Mouse (Mus musculus): ENCODE results near the gene Sycp2l.

Sycp2l gene

DNA sequence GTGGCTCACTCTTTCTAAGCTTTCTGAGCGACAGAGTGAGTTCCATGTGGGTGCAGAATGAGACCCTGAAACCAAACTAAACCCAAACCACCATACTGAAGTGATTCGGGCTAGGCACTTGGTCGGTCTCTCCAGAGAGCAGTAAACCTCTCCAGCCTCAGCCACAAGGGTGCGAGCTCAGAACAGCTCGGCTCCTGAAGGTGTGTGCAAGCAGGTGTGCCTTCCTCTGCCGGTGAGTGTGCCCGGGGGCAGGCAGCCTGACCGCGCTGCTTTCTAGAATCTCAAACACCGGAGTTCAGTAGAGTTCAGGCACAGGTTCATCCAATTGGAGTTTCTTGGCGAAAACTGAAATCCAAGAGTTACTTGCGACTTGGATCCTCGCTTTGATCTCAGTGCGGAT lies at the start of gene Sycp2l:
Gene Sycp2l (plus strand): TSS at position 368 of the 400 bp plus-strand sequence.
- DNase-seq (ENCODE audit: low spot score in 2 of 2), result no peak

- no peak for DNase-seq (ENCODE audit: low spot score in 2 of 2)
Measured at GRCm38 (mm10) chr13:41067618-41068017, 46.5 kb upstream of the Sycp2l start.

DNA sequence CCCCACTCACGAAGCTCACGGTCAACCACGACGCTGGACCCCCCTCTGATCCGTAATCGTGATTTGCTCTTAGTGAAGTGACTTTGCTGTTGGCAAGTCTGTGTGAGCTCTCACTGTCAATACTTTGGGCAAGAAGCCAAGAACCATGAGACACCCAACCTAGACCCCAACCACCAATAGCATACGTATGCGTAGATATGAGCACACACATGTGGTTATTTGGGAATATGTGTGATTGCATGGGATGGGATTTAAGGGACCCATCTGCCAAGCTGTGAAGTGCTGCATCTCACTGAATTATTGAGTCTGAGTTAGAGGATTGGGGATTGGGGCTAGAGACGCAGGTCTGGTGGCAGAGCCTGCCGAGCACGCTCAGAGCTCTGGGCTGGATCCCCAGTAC lies 42.5 kb upstream of the Sycp2l start:
- DNase-seq (ENCODE audit: low spot score in 2 of 2), result no peak

DNA sequence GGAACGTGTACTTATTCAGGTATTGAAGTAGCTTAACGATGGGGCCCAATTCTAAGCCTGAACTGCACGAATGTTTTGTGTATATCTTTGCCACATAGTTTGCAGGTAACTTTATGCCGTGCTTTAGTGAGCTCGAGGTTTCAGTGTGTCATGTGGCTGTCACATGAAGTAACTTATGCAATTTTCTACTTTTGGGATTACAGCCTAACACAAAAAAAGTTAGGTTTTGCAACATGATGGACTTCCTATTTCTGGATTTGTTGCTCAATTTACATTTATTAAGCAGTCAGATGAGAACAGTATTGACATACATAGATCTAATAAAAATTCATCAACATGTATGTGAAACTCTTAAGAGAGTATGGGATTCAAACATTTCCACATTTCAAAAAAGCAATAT lies 40.3 kb upstream of the Sycp2l start:
- DNase-seq (ENCODE audit: low spot score in 2 of 2), result no peak

DNA sequence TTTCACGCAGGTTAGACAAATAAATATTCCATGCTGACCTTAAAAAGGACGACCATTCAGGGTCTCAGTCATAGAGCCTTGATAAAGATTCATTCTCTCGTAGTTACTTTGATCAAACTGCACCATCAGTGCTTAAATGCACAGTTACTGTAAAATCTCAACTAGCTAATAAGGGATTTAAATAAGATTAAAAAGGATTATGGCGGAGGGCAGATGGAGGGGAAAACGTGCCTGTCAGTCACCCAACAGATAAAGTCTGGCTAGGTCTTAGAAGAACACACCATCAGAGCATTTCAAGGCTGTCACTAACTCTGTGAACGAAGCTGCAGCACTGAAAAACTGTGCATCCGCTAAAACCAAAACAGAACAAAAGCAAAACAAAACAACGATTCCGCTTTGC lies 36.2 kb upstream of the Sycp2l start:
- no peak for DNase-seq (ENCODE audit: low spot score in 2 of 2)

DNA sequence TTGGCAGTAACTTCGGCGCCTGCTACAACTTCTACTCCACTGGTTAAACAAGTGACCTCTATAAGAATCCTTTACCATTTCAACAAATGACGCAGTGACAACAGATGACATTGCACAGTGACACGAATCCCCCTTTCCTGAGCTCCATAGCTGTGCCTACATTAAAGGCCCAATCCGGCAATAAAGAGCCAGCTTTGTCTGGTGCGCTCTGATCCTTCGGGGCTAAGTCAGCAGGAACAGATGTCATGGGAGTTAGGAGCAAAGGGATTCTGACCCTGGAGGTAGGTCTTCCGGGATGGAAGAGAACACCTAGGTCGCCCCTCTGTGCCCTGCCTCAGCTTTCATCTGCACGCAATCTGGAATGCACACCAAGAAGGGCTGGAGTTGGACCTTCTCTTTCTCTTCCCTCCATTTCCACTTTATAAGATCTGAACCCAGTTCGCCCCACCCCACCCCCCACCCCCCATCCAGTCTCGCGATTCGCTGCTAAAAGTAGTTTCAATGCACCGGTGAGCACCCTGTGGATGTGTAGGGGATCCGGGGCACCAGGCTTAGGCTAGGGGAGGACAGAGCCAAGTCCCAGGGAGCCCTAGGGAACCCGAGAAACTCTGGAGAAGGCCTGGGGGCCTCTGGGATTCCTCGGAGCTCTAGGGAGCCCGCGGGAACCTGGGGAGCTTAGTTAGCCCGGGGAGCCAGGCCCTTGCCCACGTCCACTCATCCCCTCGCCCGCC lies 35.3 kb upstream of the Sycp2l start:
- no peak for DNase-seq (ENCODE audit: low spot score in 2 of 2)

- DNase-seq (ENCODE audit: low spot score in 2 of 2), result peak; percentile 78 to 83
Measured at GRCm38 (mm10) chr13:41079421-41079780, 34.7 kb upstream of the Sycp2l start, which contains the start of gene Mak. Gene Mak (minus strand): TSS chr13:41079706.

DNA sequence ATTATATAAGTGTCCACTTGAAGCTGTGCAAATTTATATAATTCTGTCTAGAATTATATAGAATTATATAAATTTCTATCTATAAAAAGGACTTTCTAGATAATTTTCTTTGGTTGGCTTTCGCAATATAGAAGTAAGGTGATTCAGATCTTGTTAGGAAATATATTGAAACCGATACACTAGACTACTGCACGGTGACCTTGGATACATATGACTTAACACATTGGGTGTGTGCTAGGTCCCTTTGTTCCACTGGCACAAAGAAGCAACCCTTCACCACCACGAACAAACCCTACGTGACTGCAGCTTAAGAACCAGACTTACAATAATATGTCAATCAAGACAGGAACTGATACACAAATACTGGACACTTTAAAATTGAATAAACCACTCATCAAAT lies 34.2 kb upstream of the Sycp2l start:
- no peak for DNase-seq (ENCODE audit: low spot score in 2 of 2)

DNA sequence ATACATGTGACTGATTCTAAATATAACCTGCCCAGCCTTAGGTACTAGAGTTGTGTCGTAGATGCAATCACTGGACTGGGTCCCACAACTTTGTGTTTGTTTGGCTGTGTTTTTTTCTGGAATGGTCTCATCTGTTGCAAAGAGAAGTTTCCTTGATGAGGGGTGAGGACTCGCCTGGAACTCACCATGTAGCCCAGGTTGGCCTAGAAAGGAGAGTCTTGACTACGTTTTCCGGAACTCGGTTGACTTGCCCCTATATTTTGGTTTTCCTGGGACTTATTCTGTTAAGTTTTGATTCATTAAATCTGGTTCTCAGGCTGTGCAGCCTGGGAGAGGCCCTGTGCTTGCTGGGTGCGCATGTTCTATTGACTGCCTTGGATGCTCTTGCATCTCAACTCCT lies 33.4 kb upstream of the Sycp2l start:
- no peak for DNase-seq (ENCODE audit: low spot score in 2 of 2)

GRCm38 (mm10) chr13:41084521-41084920 lies 29.6 kb upstream of the Sycp2l start:
- no peak for DNase-seq (ENCODE audit: low spot score in 2 of 2)

GRCm38 (mm10) chr13:41085140-41085539 lies 29.0 kb upstream of the Sycp2l start:
- DNase-seq (ENCODE audit: low spot score in 2 of 2), result no peak

DNA sequence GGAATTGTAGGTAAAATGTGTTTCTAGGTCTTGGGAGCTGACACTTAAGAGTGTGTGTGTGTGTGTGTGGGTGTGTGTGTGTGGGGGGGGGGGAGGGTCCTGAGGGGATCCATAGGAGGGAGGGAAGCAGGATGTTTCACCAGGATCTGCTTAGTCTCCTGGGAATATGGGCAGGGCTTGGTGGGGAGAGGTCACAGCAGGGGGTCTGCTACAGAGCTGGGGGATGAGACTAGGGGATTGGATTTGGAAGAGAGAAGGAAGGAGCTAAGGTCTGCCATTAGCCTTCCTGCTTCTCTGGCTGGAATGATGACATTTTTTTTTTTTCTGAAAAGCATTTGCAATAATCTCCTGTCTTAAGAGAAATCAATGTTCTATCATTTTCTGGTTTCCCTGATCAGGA lies 25.4 kb upstream of the Sycp2l start:
- no peak for DNase-seq (ENCODE audit: low spot score in 2 of 2)

DNA sequence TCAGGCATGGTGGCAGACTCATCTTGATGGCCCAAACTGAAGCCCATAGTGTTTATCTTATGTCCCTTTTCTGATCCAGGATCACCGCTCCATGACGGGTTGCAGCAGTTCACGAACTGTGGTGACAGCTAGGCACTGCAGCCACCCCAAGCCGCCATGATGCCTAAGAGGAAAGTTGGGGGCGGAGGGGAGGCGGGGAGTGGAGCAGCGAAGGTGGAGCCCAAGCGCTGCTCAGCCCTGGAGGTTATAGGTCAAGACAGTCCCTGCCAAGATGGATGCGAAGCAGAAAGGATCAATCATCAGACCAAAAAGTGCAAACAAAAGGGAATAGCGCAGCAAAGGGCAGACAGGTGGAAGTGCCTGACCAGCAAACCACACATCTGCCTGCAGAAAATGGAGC lies 22.8 kb upstream of the Sycp2l start:
- no peak for DNase-seq (ENCODE audit: low spot score in 2 of 2)

DNA sequence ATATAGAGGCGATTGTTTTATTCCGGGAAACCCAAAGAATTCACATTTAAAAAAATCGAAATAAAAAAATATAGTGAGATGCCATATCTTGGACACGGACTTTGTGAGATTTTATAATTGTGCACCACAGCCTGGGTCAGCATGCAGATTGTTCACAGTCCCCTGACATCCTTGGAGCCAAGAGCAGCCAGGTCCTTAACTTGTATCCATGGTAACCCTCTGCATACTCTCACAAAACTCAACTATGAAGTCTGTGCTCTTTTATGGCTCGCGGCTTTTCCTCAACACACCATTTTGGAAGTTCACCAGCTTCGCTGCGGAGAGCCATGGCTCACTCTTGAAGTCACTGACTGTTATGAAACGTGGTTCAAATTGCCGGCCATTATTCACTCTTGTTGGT lies 19.9 kb upstream of the Sycp2l start:
- no peak for DNase-seq (ENCODE audit: low spot score in 2 of 2)

DNA sequence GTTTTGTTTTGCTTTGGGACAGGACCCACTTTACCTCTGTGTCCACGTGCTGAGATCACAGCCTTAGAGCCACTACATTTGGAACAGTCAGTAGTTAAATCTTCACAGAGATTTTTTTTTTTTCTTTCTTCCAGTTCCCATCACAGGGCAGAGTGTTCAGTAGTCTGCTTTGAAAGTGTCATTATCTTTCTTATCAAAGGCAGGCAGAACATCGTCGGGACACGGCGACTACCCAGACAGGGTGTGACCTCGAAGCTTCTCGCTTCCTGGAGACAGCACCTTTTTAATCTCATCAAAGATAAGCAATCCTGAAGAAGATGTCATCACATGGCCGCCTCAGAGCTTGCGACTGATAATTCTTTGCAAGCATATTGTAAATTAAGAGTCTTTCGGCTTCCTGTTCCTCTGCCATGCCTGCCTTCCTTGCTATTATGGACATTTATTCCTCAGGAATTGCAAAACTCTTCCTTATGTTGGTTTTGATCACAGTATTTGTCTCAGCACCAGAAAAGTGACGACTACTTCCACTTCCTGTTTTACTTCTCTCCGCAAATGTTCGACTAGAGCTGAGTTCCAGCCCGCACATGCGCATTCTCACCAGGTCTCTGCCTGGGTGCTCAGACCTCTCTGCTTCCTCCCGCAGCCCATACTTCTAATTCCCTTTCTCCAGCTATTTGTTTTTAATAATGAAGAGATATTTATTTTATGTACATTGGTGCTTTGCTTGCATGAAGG lies 16.6 kb upstream of the Sycp2l start:
- no peak for DNase-seq (ENCODE audit: low spot score in 2 of 2)

GRCm38 (mm10) chr13:41098325-41098724 lies 15.8 kb upstream of the Sycp2l start:
- DNase-seq (ENCODE audit: low spot score in 2 of 2), result no peak

DNA sequence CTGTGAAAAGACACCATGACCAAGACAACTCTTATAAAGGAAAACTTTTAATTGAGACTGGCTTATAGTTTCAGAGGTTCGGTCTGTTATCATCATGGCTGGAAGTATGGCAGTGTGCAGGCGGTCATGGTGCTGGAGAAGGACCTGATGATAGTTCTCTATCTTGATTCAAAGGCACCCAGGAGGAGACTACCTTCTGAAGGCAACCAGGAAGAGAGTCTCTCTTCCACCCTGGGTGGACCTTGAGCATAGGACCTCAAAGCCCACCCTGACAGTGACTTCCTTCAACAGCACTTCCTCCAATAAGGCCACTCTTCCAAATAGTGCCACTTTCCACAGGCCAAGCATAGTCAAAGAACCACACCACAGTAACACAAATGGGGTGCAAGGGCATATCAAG lies 14.1 kb upstream of the Sycp2l start:
- no peak for DNase-seq (ENCODE audit: low spot score in 2 of 2)

- no peak for DNase-seq (ENCODE audit: low spot score in 2 of 2)
Measured at GRCm38 (mm10) chr13:41103841-41104525, 10.1 kb upstream of the Sycp2l start.

DNA sequence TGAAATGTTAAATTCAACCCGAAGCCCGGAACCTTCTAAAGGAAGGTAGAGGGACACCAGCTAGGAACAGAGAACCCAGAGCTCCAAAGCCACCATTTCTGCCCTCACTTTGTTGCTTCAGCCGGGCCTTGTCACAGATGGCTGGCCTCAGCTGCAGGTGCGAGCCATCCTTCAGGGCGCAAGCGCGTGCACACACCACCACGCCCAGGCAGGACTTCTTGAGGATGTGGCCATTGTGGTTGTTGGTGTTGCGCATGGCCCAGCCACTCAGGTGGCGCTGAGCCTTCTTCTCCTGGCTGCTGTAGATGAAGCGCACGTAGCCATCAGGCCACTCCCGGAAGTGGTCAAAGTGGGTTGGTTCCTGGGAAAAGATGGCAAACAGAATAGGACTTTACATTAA lies 8.6 kb upstream of the Sycp2l start:
- no peak for DNase-seq (ENCODE audit: low spot score in 2 of 2)

DNA sequence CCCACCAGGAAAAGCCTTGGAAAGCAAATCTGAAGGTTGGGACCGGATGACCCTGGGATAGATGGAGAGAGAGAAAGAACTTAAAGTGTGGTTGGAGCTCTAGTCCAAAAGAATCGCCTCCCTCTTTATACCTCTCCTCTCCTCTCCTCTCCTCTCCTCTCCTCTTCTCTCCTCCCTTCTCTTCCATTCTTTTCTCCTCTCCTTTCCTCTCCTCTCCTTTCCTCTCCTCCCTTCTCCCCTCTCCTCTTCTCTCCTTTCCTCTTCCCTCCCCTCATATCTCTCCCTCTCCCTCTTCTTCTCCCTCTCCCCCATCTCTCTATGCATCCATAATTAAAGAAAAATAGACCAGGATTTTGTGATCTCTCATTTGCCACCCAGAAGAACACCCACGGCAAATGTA lies 3.2 kb upstream of the Sycp2l start, which contains the start of gene Gcm2:
Gene Gcm2 (minus strand): TSS at position 101 of the 400 bp plus-strand sequence.
- DNase-seq (ENCODE audit: low spot score in 2 of 2), result no peak

DNA sequence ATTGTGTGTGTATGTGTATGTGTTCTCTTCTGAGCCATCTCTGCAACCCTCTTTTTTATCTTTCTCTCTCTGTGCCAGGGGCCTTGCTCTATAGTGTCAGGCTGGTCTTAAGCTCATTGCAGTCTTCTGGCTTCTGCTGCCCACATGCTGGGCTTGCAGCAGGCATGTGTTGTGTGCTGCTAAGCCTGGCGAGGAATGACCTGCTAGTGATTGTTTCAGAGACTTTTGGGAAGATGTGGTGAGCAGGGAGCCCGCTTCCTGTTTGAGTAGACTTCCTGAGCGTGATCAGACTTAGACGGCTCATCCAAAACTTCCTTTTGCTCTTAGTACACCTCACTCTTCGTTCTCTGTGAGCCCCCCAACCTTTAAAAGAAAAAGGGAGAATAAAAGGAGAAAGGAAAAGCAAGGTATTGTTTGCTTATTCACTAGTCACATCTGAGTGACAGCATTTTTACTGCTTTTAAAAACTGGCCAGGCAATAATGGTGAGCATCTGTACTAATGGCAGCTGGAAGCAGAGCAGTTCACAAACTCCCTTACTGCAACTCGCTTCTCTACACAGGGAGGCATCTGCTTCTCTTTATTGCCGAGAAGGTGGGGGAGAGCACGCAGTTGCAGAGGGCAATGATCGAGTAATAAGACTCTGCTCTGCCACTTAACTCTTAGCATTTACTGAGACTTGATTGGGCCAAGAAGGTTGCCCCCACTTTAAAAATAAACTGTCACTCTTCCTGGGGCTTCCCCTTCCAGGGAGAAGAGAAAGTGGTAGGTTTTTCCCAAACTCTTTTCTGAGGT lies 5.2 kb downstream of the Sycp2l start:
- no peak for DNase-seq (ENCODE audit: low spot score in 2 of 2)

DNA sequence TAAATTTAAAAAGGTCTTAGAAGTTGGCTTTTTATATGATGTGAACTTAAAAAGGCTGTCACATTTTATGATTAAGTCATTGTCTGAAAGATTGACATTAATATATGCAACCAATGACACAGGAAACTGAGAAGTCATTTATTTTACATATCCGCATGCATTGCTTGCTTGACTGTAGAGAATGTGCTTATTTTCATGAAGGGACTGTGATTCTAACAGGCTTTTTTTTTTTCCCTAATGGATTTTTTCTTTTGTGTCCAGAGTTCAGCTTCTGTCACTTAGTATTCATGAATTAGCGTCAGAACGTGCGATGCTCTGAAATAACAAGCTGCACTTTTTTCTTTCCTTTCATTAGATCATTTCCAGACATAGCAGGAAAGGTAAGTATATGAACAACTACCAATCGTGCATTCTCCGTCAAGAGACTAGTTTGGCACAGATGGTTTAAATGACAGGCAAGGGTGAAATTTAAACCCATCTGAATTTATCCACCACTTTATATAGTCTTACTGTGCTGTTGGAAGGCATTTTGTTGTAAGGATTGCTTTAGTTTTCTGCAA lies 9.6 kb downstream of the Sycp2l start:
- DNase-seq (ENCODE audit: low spot score in 2 of 2), result no peak

Data from right cerebral cortex, postnatal 10 days (tissue).